Mouse (Mus musculus): Measurements from ENCODE around the gene Arid2. TPM values are rescaled to one million over a fixed set of nuclear protein-coding genes. Genes with fewer than 3 reads are reported as not detected.
"Not testable (repeated sequence)": the region's sequence is repeated elsewhere in the genome, so short reads cannot be mapped to it uniquely, and the experiment has no call there.

Gene Arid2
- polyA plus RNA-seq, 2 experiments from 2014 or later: 17.9 to 21.0 TPM

DNA sequence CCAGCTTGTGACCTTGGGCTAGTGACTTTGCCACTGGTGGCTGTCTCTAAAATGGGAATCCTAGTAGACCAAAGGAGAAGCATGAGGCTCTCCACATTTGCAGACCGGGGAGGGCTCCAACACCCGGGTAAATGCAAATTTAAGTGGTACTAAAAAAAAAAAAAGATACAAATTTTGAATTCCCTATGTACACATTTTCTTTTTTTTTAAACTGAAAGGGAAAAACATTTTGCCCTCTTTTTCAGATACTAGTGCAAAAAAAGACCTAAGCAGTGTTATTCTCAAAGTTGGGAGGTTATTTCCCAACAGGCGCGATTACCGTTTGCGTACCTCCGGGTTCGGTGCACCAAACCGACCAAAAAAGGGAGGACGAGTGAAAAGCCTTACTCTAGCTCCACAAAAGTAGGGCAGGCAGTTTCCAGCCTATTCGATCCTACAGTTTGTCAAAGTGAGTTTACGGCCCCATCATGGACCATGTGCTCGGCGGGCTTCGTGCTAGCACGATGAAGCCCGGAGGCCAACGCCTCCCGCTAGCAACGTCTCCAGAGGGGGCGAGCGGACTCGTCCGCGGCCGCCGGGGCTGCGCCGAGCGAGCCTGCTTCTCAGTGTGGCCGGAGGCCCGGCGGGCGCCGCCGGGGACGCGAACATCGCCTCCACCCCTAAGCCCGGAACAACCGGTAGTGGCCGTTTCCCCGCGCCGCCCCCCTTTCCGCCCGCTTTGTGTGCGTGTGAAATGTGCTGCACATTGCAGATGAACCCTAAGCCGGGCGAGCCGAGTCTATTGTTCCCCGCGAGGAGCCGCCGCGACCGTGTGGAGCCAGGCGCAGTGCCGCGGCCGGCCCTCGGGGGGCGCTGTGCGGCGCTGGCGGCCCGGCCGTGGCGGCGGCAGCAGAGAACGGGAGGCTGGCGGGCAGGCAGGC lies 1.0 kb upstream of the Arid2 start:
- peak; percentile 71 for ATAC-seq

GRCm38 (mm10) chr15:96286935-96287292 lies 404 bp upstream of the Arid2 start:
- peak; percentile 18 for ATAC-seq

DNA sequence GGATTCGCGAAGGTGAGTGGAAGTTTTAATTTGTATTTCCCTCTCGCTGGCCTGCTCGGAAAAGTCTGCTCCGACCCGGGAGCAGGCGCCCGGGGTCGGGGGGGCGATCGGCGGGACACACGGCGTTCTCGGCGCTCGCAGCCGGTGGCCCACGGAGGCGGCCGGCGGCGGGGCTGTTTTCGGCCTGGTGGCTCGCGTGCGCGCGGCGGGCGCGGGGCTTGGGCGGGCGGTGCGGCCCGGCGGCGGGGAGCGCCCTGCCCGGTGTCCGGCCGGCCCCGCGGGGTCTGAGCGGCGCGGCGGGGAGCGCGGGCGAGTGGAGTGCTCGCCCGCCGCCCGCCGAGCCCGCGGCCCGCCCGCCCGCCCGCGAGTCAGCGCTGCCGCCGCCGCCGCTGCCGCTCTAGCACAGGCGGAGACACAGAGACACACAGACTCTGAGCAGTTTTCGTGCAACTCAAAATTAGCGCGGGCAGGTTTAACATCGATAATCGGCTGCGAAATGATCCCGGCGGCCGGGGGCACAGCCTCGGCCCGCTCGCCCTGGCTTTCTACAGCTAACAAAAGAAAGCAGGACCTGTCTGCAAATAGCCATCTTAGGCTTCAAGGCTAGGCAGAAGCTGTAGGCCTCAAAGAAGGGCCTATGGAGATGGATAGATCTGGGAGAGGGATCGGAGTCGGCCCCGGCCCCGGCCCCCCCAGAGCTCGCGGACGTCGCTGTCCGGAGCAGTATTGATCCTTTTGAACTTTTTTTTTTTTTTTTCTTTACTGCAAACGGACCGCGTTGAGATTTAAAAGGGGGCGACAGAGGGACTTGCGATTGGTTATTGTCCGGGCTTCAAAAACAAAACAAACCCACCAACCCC lies 888 bp downstream of the Arid2 start:
- ATAC-seq: no peak

DNA sequence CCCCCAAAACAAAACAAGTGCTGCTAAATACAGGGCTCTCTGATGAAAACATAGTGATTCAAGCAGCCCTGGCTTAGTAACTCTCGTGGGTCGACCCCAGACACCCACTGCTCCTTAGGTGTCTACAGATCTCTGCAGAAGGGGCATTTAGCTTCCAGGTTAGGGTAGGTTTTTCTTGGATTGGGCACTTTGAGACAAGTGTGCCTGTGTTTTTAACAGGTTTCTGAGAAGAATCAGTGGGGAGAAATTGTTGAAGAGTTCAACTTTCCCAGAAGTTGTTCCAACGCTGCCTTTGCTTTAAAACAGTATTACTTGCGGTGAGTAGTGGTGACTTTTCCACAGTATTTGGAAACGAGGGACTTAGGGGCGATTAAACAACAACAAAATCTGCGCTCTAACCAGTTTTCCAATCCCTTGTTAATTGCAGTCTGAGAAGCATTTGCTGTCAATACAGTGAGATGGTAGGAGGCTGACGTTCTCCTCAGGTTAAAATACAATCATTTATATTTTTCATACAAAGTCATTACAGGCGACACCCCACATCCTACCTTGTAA lies 1.6 kb downstream of the Arid2 start:
- no peak for ATAC-seq

DNA sequence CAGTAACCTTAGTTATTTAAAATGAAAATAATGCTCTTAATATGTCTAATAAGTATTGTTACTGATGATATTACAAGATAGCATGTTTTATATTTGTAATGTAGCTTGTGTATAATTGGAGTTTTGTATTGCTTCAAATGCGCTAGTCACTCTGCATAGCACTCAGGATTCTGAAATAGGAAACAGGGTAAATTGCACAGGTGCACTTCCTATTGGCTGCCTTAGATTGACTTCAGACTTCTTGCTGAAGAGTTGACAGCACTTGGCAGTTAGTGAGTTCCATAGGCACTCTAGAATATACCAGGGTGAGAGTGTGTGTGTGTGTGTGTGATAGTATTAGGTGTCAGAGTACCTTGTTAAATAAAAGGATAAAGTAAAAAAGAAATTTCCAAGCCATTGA lies 2.7 kb downstream of the Arid2 start:
- ATAC-seq: no peak

DNA sequence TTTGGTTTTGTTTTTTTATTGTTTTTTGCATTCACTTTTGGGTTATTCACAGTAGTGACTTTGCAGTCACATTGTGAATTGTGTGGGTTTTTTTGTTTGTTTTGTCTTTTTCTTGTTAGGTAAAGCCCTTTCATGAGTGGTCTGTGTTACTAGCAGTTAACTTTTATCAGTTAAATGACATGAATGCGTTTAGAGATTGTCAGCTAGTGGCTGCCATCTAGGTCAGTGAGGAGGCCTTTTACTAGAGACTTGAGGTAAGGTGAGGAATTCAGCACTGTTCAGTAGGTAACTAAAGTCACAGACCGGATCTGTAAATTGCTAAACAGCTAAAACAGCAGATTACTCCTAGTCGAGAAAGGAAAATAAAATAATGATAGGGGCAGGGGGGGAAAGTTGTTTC lies 6.1 kb downstream of the Arid2 start:
- no peak for ATAC-seq

DNA sequence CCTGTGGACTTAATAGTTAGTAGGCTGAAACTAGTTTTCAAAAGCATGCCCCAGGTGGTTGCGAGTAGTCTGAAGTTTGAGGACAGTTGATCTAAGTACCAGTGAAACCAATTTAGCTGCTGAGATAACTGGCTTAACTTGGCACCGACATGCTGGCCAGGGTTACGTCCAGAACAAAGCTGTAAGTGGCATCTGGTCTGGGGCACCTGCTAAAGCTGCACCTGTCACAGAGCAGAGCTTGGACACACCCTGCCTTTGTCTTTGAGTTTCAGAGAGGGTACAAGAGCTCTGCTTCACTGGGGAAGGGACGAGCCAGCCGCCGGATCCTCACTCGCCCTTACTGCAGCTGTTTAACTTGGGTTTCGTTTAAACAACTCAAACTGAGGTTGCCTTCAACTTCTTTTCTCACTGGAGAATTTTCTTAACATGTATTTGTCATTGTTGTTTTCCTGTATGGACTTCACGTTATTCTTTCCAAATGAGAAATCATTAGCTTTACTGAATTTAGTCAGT lies 9.8 kb downstream of the Arid2 start:
- ATAC-seq: no peak

DNA sequence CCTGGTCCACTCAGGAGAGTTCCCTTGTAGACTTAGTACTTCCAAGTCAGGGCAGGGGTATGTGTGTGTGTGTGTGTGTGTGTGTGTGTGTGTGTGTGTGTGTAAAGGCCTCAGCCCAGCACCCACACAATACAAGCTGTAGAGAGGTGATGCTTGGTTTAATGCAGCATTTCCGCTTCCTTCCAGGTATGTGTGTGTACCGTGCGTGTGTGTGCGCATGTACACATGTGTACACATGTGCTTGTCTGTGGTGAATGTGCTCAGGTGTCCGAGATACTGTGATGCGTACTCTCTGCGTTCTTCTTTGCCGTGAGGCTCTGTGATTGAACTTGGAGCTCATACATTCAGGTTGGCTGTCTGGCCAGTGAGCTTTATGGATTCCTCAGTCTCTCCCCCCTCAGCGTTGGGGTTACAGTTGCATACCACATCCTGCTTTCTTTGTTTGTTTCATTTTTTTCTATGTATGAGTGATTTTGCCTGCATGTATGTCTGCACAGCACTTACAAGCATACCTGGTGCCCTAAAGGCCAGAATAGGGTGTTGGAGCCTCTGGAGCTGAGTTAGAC lies 10.4 kb downstream of the Arid2 start:
- ATAC-seq: peak; percentile 86

DNA sequence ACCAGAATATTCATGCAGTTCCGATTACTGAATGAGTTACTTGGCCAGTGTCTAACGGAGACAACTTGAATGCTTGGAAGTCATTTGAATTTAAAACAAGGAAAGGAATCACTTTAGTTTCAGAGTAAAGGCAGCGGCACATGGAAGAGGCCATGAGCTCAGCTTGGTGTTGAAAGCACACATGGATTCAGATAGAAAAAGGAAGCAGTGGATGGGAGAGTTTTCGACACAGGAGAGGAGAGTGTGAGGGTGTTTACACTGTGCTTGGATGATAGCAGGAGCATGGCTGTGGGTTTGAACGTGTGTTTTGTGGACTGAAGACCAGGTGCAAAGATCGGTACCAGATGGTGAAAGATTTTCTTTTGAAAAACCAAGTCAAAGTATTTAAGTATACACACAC lies 22.0 kb downstream of the Arid2 start:
- no peak for ATAC-seq

DNA sequence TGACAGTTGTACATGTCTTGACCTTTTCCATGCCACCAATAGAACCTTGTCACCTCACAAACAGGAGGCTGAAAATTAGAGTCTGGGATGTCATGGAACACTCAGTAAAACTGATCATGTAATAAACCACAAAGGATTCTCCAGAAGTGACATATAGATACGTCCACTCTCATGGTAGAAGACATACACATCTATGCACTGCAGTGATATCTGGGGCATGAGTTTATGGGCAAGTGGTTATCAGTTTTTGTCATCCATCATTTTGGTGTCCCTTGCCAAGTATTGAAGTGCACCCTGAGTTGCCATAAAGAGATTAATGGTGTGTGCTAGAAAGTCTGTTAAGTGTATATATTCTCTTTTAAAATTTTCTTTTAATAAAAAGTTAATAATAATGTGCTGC lies 25.6 kb downstream of the Arid2 start:
- no peak for ATAC-seq

DNA sequence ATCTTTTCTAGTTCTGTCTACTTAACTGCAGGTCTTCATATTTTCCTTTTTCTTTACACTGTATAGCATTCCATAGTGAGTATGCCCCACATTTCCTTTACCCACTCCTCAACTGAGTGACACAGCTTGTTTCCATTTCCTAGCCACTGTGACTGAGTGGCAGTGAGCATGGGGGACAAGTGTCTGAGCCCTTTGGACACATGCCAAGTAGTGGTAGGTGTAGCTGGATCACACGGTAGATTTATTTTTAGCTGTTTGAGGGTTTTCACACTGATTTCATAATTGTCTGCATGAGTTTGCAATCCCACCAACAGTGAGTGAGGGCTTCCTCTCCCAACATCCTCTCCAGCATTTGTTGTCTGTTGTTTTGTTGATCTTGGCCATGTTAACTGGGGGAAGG lies 28.3 kb downstream of the Arid2 start:
- no peak for ATAC-seq

GRCm38 (mm10) chr15:96319335-96319734 lies 32.0 kb downstream of the Arid2 start:
- ATAC-seq: no peak

DNA sequence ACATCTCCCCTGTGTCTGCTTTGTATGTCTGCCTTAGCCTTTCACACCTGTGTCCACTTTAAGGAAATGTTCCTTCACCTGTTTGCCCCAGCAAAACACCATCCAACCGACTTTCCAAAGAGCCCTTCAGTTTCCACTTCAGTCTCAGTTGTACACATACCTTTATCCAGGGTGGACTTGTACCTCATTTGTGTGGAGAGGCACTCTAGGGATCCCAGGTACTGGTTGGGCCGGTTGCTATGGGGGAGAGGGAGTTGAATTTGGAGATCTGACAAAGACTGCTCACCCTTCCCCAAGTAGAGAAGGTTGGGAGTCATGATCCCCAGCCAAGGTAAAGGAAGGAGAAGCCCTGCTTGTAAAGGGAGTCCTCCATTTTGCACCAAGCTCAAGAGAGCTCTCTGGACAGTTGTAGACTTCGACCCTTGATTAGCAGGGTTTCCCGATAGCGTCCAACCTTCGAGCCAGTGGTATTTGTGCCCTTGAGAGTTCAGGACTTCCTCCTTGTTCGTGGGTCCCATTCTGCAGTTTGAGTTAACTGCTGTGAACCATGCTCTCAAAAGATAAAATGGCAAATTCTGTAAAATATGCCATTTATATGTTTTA lies 38.5 kb downstream of the Arid2 start:
- ATAC-seq: no peak

DNA sequence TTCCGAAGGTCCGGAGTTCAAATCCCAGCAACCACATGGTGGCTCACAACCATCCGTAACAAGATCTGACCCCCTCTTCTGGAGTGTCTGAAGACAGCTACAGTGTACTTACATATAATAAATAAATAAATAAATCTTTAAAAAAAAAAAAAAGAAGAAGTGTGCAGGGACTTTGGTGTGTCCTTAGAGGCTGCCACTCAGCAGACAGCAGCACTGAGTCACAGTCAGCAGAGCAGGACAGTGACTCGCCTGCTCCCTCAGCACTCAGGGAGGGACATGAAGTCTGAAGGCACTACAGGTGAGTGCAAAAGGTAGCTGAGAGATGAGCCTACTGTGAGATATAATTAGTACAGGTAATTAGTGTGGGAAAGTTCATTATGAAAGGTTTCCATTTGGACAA lies 41.4 kb downstream of the Arid2 start:
- not testable (repeated sequence) for ATAC-seq

DNA sequence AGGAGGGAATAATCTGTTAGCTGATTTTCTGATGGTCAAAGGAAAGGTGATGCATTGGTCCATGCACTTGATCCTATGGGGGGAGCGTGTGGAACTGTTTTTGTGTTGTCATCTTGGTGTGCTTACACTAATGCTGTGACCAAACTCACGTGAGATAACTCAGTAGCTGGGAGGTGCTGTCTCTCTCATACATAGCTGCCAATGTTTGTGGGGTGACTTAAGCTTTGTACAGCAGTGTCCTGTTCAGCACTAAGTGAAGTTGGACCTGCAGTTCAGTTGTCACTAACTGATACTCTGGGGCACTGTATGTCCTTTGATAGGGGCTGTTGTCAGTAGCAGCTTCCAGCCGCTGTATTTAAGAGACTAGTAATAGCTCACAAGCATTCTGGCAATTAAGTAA lies 43.2 kb downstream of the Arid2 start:
- ATAC-seq: peak; percentile 23

DNA sequence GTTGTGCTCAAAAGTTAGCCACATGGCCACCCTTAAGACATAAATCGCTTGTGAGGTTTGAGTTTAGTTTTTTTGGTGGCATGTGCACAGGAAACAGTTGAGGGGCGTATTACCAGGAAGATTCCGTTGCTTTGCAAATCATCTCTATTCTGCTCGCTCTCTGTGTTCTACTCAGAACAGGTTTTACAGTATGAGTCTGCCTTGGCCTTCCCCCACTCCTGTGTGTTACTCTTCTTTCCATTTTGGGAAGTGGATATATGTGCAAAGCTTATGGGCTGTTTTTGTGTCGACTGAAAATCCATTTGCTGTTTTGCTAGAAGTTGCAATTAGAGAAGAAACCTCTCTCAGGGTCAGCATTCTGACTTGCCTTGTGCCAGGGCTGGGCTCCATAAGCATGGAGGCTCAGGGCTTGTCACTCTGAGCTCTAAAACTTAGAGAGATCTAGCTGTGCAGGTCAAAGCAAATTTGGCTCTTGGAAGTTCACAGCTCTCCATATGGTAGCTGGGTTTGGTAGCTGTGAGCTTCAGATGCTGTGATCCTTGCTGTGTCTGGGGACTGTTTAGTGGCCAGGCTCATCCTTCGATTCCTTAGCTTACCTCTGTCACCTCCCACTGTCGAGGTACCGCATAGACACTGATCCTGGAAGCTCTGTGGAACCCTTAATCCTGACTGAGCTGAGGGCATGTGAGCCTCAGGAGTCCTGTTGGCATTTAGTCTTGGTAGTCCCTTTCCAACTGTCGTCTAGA lies 45.3 kb downstream of the Arid2 start:
- peak; percentile 29 for ATAC-seq

DNA sequence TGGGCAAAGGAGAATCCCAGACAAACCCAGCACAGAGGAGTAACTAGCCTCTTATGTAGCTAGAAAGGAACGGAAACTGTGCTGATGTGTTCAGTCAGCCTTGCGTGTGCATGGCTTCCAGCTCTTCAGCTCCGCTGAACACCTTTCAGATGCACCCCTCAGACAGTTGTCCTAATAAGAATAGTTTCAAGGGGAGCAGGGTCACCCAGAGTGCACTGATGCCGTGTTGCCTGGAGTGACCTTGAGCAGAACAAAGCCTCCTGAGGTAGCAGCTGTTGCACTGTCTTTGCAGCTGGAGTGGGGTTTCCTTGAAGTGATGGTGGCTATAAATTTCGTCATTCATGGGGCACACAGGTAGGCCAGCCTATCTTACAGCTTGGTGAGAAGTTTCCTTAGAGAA lies 46.0 kb downstream of the Arid2 start:
- no peak for ATAC-seq

DNA sequence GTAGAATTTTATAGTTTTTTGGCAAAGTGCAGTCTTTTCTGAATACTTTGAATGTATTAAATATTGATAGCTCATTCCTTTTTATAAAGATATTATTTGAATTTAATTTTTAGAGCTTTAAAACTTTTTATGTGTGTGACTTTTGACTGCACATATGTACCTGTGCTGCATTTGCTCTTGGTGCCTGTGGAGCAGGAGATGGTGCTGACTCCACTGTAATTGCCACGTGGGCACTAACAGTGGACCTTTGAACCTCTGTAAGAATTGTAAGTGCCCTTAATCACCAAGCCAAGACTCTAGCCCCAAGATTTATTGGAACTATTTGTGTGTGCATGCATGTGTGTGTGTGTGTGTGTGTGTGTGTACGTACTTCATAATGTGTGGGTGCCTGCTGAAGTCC lies 53.6 kb downstream of the Arid2 start:
- ATAC-seq: no peak

DNA sequence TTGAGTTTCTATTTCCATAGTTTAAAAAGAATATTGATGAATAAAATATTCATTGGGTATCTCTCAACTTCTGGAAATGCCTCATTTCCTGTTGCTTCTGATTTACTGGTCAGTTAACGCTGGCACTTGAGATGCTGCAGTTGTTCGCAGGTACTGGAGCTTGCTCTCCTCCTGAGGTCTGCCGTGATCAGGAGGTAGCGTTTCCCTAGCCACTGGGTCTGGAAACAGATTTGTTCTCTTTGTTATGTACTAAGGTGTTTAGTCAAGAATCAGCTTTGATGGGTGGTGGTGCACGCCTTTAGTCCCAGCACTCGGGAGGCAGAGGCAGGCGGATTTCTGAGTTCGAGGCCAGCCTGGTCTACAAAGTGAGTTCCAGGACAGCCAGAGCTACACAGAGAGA lies 54.8 kb downstream of the Arid2 start:
- ATAC-seq: no peak

DNA sequence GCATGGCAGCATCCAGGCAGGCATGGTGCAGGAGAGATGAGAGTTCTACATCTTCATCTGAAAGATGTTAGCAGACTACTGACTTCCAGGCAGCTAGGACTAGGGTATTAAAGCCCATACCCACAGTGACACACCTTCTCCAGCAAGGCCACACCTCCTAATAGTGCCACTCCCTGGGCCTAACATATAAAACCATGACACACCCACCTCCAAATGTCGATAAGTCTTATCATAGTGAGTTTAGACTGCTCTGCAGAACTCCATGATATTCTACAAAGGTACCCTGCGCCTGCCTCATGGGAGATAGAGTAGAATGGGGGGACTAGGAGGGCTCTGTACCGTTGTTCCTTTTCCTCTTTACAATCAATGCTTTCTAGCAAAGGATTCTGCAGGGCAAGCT lies 55.6 kb downstream of the Arid2 start:
- ATAC-seq: no peak

GRCm38 (mm10) chr15:96344591-96345285 lies 57.4 kb downstream of the Arid2 start:
- ATAC-seq: peak; percentile 61
